Mouse (Mus musculus) v-Abl transformed pro-B cells (cell line): Measurements from ENCODE around the gene Invs.

Source experiments
- in situ Hi-C, 2 experiments: fragments of 400-800 bp; cut with MboI; formaldehyde crosslinking; loops; one replicate each; pipeline ENCODE4 v1.15.1; 2025; ENCODE audit not compliant: unreplicated experiment in 2 of 2

The Invs gene

DNA sequence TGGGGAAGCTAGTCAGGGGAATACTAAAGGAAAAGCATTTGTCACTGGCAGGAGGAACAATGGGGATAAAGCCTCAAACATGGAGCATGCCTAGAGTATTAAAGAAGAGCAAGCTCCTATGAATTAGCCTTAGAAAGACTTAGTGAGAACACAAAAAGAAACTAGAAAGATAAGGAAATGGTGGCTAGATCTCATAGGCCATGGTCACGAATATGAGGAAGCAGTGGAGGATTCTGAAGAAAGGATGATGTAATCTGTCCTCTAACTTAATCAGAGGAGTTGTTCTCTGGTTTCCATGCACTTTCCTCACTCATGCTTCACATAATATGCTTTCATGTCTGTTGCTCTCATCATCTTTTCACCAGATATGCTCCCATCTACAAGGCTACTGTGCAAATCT is 42.5 kb downstream of the Invs start:
- in situ Hi-C loops: no loop called here

DNA sequence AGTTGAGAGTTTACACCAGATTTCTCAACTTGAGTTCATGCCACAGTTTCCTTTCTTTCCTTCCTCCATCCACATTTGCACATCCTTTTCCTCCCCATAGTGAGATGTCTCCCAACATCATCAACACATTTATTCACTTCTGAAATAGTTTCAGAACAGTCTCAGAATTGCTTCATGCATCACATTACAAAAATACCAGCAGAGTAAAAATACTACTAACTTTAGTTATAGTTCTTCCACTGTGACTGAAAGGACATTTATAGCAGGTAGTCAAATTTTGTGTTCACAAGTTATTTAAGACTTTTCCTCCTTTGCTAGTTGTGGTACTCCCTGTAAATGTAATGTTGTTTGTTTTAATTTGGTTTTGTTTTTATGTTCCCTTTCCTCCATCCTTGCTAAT is 47.6 kb downstream of the Invs start:
- in situ Hi-C loops: no loop called here

DNA sequence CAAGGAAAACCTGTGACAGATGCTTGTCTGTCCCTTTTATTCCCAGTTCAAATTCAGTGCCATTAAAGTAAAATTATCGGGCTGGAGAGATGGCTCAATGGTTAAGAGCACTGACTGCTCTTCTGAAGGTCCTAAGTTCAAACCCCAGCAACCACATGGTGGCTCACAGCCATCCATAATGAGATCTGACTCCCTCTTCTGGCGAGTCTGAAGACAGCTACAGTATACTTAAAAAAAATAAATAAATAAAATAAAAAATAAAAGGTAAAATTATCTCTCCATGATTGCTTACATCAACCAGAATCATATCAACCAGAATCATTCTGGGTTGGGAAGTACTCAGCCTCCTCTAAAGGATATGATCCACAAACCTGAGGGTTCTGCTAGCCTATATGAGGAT is 48.5 kb downstream of the Invs start:
- in situ Hi-C loops: no loop called here

DNA sequence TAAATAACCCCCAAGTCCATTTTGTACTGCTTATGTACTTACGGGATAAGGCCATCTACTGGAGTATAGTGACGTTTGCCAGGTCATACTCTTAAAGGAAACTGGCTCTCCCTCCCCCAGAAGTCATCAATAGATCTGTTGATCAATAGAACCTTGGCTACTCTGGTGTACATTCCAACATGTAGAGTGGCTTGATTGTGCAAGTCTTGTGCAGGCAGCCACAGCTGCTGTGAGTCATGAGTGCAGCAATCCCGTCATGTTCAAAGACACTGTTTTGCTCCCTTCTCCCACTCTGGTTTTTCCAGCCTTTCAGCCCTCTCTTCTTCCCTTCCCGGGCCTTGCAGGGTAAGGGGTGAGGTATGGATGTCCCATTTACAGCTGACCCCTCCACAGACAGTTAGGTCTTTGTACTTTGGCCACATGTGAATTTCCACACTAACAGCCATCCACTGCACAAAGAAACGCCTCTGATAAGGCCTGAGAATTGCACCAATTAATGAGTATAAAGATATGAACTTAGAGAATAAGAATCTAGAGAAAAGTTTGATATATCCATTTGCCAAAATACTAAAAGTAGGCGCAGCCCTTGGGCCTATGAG is 53.0 kb downstream of the Invs start:
- in situ Hi-C loops: no loop called here

DNA sequence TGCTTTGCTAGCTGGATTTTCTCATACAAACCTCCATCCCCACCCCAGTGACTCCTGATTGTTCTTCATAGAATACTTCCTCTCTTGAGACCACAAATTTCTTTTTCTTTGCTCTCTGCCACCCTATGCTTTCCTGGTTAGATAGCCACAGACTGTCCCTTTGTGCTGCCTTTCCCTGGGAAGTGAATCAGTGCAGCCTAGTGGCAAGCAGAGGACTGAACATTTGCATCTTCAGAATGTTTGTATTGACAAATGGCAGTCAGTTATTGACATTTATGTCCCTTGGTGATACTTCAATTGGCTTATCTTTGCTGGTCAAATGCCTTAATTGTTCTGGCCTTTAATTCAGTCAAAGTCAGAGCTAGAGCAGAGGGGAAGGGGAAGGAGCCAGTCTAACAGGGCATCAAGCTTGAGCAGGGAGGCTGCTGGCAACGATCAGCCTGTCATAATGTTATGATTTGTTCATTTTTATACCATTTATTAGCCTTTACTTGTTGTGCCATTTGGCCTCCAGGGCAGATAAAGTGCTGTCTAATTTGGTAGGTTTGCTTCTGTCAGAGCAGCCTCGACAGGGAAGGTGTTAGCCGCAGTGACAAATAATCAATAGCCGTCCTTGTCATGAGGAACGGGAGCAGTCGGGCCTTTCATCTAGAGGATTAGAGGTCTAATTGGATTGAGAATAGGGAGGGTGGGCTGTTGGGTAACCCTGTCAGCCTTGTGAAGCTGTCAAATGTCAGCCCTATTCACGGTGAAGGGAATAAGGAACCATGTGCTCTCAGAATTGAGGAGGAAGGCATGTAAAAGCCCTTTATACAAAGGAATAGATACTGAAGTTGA is 55.6 kb downstream of the Invs start:
- in situ Hi-C loops: no loop called here

DNA sequence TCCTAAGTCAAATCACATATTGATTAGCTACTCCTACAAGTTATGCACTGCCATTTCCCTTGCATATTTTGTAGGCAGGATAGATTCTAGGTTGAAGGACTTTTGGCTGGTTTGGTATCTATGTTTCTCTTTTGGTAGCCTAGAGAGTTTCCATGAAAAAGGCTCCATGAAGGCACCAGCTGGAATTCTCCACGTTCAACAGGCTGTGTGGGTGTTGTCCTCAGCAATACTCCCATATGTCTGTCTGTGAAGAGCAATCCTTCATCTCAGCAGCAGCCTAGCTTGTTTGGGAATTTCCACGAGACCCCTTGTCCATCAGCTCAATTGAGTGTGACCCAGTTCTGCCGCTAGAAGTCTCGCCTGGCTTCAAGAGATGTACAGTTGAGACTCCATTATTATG is 63.1 kb downstream of the Invs start:
- in situ Hi-C loops: no loop called here

DNA sequence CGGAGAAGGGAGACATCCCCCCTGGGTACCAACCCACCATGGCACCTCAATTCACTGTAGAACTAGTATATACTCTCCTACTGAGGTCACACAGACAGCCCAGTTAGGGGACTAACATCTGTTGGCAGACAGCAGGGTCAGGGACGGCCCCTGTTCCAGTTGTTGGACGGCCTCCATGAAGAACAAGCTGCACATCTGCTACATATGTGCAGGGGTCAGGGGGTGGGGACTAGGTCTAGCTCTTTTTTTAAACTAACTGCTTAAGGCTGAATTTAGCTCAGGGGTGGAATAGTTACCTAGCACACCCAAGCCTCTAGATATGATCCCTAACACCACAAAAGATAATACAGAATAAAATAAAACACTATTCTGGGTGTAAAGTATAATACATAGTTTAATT is 82.8 kb downstream of the Invs start:
- in situ Hi-C loops: no loop called here

DNA sequence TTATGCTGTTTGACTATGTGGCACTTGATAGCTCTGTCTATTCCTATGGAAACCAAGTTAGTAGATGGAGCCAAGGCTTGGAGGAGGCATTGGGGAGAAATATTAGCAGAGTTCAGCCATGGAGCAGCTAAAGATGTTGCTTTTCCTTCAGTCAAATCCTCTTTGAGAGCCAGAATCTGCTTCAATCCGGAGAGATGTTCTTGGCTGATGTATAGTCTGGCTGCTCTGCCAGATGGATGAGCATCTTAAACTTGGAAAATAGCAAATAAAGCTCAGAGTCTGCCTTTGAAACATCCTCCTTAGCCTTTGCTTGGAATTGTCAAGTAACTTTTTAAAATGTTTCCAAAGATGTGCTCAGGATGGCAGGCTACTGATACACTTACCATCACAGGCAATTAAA is 91.5 kb downstream of the Invs start:
- in situ Hi-C loops: no loop called here

DNA sequence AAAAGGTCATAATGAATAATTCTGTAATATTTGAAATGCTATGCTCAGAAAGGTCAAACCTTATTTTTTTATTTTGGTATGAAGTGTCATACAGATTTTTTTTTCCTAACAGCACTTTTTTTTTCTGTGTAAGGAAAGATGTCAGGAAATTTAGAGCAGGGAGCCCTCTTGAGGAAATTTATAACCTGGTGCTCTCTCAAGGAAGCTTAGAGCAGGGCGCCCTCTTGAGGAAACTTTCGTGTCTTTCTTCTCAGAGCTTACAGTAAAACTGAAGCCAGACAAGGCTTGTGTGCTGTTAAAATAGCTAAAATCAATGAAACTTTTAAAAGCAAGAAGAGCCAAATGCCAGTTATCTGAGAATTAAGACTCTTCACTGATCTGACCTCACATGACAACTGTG is 101.4 kb downstream of the Invs start:
- in situ Hi-C loops: loop anchor here (5.0 kb wide), 4 partner anchors 159 to 349 kb away; no protein-coding TSS in a partner anchor

DNA sequence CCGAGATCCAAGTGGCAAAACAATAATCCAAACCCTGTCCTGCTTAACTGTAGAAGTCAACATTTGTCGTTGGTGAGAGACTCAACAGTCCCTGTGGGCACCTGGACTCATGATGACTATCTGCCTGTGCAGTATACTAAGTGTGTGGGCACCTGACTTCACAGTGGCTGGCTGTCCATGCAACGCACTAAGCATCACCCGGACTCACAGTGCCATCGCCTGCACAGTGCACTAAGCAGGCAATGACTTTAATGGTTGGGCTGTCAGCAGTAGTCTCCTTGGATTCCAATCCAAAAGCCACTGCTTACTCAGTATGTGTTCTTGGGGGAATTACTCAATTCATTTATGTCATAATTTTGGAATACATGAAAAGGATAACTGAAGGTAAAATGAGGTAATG is 102.9 kb downstream of the Invs start:
- in situ Hi-C loops: loop anchor here (5.0 kb wide), 4 partner anchors 160 to 350 kb away; no protein-coding TSS in a partner anchor

DNA sequence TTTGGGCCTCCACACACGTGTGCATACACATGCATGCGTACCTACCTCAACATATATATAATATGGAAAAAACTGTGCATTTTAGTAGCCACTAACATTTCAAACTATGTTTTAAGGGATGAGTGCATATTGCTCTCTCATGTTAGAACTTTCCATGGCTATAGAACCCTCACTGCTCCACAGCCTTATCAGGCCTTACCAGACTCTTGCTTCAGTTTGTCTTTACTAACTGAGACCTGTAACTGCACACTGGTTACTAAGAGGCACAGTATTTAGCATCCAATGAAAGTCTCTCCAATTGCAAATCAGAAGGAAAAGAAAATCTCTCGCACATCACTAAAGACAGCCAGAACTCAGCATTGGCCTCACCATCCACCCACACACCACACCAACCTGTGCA is 117.4 kb downstream of the Invs start:
- in situ Hi-C loops: no loop called here

DNA sequence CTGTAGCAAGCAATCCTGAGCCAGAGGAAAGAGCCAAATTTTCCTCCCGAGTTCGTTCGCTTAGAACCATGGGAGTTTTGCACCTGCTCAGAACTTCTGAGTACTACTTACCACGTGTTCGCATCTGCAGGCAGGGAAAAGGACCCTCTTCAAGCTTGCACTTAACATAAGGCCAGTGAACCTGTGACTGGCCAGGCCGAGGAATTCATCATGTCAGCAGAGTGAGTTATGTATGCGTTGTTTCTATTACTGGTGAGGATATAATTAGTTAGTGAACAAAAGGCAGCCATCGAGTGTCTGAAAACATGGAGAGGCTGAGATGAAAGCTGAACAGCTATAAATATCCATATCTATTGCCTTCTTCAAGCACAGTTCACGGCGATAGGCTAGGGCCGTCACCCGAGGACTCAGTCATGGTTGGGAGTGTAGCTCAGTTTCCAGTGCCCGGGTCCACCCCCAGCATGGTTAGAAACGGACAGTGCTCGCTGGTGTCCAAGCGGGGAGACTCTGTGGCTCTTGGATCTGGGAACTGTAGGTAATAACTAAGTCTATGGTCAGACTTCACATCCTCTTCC is 123.6 kb downstream of the Invs start:
- in situ Hi-C loops: loop anchor here (10.0 to 25.0 kb wide), 3 partner anchors 898 to 1166 kb away; no protein-coding TSS in a partner anchor

DNA sequence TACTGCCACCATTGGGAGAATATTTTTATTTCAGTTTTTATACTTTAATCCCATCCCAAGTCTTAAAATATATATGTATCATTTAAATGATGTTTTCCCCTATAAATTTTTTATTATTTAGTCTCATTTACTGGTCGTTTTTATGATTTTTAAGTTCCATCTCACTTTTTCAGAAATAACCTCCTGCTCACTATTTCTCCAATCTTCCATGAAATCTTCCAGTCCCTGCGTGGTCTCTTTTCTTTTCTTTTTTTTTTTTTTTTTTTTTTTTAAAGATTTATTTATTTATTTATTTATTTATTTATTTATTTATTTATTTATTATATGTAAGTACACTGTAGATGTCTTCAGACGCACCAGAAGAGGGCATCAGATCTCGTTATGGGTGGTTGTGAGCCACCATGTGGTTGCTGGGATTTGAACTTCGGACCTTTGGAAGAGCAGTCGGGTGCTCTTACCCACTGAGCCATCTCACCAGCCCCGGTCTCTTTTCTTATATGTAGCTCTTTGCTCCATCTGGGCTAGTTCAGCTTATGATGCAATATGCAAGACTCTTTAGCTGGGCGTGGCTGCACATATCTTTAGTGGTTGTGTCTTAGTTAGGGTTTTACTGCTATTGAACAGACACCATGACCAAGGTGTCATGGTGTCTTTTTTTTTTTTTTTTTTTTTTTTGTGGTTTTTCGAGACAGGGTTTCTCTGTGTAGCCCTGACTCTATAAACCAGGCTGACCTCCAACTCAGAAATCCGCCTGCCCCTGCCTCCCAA is 126.3 kb downstream of the Invs start:
- in situ Hi-C loops: loop anchor here (5.0 to 25.0 kb wide), 4 partner anchors 901 to 1169 kb away; no protein-coding TSS in a partner anchor

DNA sequence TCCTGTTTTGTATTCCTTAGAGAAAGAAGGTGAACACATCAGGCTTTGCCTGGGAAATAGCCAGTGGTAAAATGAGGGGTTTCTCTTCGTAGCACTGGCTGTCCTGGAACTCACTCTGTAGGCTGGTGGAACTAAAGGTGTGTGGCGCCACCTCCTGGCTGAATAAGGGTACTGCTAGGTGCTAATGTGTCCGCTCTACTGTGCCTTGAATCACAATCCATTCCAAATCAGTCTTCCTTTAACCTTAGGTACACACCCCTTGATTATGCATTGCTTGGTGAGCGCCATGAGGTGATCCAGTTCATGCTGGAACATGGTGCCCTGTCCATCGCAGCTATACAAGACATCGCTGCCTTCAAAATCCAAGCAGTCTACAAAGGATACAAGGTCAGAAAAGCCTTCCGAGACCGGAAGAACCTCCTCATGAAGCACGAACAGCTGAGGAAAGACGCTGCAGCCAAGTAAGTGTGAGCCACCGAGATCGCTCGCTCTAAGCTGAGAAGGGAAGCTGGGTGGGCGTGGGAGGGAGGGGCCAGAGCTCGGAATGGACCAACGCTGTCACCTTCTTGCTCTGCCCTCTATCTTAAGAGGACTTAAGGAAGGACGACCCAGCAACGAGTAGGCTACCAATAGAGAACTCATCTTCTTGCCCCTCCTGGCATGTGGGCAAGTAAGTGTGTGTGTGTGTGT is 127.9 kb downstream of the Invs start:
- in situ Hi-C loops: loop anchor here (5.0 to 25.0 kb wide), 4 partner anchors 903 to 1170 kb away; no protein-coding TSS in a partner anchor

DNA sequence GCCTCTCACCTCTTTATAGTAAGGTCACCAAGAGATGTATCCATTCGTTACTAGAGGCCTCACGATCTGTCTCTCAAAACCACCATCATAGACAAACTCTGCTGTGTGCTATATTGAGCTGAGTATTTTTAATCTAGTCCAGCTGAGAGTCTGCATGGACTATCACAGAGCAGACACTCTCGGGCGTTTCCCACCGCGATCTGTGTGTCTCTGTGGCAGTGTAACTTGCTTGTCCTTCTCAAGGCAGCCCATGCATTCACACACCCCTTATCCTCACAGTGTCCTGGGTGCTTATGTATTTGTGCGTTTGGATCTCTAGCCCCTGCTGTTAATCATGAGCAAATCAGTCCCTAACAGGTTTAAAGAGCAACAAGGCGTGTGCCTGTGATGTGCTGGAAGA is 133.9 kb downstream of the Invs start:
- in situ Hi-C loops: loop anchor here in 1 of 2 experiments (25.0 kb wide), 1 partner anchor 1176 kb away; no protein-coding TSS in a partner anchor

DNA sequence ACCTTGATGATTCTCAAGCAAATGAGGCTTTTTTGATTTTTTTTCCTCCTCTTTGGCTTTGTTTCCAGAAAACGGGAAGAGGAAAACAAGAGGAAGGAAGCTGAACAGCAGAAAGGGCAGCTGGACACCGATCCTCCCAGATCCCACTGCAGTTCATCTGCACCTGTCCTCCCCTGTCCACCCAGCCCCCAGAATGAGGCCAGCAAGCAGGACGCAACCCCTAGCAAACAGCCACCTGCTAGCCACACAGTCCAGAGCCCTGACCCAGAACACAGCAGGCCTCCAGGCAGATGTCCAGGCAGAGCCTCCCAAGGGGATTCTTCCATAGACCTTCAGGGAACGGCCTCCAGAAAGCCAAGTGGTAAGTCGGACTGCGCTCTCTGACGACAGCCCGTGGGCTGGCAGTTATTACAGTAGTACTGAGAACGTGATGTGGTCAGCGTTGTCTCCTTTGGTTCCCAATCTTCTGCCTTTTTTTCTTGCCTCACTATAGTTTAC is 136.3 kb downstream of the Invs start:
- in situ Hi-C loops: loop anchor here in 1 of 2 experiments (25.0 kb wide), 1 partner anchor 1179 kb away; no protein-coding TSS in a partner anchor

DNA sequence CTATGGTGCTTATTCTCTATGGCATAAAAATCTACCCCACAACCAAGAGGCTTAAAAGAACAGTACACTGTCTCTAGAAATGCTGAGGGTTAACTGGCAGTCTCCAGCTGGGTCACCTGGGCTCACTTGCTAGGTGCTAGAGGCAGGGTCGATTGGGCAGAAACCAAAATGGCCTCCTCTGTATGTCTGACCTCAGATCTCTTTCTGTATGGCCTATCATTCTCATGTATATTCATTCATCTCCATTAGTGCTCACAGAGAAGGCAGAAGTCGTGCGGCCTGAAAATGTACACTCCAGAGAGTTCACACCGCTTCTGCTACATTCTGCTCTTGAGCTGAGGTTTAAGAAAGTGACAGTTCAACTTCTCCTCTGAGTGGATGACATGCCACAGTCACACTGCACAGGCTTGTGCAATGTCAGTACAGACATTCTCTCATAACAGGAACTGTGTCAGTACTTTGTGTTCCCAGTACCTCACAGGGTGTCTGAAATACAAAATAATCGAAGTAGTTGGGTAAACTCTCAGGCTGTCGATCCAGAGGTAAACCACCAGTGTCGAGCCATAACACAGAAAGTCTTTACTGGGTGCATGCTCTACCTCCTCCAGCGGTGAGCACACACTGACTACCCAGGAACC is 139.4 kb downstream of the Invs start:
- in situ Hi-C loops: loop anchor here in 1 of 2 experiments (25.0 kb wide), 1 partner anchor 1182 kb away; no protein-coding TSS in a partner anchor

DNA sequence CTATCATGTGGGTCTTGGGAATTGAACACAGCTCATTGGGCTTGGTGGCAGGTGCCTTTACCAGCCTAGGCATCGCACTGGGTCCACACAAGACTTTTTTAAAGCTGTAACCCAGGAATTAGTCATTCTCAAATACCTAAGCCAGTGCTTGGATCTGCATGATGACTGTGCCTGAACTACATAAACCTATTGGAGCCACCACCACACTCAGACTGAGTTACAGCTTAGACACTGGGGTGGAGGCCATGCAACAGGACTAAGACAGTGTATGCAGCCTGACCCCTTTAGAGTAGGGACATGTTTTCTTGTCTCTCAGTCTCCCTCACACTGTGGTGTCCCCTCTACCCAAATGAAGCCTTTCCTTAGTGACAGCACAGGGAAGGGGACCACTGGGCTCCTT is 143.1 kb downstream of the Invs start:
- in situ Hi-C loops: loop anchor here in 1 of 2 experiments (25.0 kb wide), 1 partner anchor 1185 kb away; no protein-coding TSS in a partner anchor

DNA sequence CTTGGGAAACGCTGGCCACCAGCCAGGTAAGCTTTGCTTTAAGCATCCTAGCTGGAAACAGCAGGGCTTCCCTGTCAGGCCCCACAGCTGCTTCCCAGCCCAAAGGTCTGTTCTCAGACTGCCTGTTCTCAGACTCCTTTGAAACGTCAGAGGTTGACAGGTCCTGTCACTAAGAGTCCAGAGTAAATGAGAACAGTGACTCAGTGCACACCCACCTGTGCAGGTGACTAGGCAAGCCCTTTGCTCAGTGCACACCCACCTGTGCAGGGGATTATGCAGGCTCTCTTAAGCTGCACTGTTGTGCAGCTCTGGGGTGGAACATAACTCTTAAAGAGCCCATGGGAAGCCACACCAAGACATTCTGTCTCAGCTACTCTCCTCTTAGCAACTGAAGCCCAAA is 144.2 kb downstream of the Invs start:
- in situ Hi-C loops: loop anchor here in 1 of 2 experiments (25.0 kb wide), 1 partner anchor 1186 kb away; no protein-coding TSS in a partner anchor
